Mouse (Mus musculus) right cerebral cortex, postnatal 14 days (tissue): ENCODE data around the gene Agbl4.
"Not testable (repeated sequence)": the region's sequence is repeated elsewhere in the genome, so short reads cannot be mapped to it uniquely, and the experiment has no call there.

Experiments
- DNase-seq: peaks from one replicate; pipeline ENCODE4 v3.0.0; 2022

The Agbl4 gene

DNA sequence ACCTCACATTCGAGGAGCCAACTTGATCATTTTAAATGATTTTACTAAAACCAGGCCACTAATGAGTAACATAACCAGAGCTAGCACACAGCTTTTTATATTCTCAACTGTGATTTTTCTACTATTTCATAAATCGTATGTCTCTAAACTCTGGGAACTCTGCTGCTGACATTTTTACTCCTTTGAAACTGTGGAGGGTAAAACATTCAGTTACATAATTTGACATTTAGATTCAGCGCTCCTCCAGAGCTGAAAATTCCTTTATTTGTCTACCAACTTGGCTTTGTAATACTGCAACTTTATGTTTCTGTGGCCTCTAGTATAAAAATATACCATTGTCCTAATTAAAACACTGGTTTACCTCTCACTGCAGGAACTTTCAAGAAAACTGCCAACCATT lies 523.6 kb downstream of the Agbl4 start:
- no peak for DNase-seq

DNA sequence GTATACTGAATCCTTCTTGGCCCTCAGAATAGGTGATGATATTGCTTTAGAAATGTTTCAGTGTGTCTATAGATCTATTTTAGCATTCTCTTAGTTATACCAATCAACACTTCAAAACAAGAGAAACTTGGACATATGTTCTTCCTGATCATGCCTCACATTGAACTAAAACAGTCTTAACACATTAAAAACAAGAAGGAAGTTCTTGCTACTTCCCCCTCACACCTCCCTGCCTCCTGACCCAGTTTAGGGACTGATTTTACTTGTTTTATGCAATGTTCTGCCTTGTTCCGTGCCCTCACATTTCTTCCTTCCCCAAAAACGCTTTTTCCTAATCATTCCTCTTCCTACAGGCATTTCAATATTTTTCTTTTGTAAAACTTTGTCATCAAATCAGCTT lies 604.2 kb downstream of the Agbl4 start:
- no peak for DNase-seq

DNA sequence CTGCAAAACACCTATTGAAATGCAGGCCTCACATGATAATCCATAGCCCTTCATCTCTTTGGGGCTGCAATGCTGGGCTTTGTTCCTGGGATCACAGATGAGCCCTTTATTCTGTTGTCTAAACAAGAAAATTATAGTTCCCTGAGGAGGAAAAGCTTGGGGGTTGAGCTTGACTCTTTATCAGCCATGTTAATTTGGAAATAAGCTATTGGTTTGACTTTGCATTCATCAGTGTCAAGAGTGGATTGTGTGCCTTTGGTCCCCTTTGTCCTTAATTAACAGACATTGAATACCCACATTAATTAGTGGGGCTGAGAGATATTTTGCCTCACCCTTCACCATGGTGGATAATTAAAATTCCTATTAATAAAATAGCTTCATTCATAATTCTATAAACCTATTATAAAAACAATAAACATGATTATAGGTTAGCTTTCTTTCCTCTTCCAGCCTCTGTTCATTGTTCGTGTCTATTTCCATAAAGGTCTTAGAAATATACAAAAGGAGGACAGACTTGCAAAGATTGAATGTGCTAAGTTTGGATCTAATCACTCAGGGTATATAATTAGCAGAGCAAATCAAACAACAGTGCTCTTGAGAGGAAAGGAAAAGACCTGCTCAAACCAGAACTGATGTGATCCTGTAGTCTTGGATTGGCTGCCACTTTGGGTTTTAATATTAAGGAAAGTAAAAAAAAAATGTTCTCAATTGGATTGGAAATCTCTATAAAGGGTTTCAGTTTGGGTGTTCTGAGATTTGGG lies 607.4 kb downstream of the Agbl4 start:
- DNase-seq = no peak

DNA sequence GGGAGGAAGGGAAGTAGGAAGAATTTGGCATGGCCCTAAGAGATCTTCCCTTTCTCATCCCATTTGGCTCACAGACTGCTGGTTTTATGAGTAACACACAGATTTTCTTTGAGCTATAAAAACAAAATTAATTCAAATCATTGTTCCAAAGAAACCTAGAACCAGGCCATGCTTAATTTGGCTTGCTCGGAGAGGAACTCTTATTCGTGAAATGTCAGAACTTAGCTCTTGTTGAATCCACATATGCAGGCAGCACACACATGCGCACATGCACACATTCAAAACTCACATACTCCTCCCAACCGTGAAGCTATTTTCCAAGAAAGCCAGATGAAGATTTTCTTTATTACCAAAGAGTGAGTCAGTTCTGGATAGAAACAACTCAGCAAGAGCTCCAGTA lies 621.9 kb downstream of the Agbl4 start:
- DNase-seq = no peak

DNA sequence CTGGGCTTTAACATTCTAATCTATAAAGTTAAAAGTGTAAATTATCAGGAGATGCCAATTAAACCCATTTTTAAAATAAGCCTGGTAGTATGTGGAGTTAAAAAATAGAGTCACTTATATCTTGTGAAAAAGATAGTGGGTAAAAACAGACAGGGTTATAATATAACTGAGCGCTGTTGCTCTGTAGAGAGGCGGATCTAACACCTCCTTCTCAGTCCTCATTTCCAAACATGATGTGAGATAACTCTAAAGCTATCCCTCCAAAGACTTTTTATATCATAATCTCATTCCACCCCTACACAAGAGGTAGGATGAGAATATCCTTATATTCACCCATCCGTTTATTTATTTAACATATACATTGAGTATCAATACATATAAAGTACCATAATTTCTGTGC lies 669.9 kb downstream of the Agbl4 start:
- DNase-seq = no peak

DNA sequence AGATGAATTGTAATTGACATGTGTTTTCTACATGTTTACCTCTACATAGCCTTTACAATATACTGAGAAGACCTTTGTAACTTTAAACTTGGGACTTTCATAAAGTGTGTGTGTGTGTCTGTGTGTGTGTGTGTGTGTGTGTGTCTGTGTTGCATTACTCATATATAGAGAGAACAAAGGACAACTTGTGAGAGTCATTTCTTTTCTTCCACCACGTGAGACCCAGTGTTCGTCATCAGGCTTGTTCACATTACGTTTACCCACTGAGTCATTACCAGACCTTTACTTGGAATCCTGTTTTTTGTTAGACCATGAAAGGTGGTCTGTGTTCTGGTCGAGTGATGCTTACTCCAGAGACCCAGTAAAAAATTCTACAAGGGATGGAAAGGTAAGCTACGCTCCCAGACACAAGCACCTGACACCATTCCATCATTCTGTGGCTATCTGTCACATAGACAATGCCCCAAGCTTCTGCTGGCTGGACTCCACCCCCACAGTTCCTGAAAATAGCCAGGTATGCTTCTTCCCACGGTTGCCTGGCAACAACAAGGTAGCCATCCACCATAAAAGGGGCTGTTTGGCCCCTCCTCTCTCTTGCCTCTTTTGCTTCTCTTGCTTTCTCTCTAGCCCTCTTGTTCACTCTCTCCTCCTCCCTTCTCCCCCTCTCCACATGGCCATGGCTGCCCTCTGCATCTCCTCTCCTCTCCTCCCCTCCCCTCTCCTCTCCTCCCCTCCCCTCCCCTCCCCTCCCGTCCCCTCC lies 676.5 kb downstream of the Agbl4 start:
- no peak for DNase-seq

DNA sequence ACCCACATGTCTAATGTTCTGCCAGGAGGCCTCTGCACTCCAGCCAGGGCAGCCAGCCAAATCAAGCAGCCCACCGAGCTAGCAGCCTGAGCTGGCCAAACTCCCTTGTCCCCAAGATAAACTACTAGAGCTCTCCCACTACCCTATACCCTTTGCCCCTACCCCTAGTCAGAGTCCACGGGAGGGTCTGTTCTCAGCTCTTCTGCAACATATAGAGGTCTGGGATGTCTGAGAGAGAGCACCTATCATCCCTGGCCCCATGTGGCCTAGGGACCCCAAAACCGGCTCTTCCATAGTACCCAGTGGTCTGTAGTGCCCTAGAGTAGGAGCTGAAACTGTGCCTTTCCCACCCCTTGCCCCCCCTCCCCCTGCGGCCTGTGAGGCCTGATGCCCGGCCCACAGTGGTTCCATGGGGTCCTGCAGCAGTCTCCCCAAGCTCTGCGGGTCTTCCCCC lies 677.3 kb downstream of the Agbl4 start:
- no peak for DNase-seq

DNA sequence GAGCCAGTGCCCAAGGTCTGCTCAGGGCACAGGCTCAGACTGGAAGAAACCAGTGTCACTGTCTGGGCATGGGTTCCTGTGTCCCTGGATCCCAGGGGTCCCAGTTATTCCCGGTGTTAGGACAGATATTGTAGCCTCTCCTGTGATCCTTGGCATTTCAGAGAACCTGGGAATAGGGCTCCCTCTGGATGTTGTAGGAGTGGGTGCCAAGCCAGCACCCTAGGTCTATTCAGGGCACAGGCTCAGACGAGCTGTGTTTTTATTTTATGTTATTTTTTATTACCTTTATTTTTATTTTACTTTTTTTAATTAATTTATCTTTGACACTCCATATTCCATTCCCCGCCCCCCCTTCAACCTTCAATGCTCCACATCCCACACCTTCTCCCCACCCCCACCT lies 680.3 kb downstream of the Agbl4 start:
- DNase-seq = no peak

DNA sequence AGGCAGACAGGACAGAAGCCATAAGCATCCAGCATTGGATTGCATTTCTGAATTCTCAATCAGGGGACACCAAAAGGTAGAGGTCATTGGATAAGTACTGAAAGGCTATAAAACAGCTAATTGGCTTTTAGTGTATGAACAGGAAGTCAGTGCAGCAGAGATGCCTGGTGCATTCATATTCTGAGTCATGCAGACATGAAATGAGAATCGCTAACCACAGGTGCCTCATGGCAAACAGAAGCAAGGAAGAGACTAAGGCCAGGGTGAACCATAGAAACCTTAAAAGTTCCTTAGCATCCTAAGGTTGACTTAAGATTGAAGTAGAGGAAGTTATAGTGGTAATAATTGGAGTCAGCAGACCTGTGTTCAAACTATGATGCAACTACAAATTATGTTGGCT lies 687.9 kb downstream of the Agbl4 start:
- DNase-seq = no peak

DNA sequence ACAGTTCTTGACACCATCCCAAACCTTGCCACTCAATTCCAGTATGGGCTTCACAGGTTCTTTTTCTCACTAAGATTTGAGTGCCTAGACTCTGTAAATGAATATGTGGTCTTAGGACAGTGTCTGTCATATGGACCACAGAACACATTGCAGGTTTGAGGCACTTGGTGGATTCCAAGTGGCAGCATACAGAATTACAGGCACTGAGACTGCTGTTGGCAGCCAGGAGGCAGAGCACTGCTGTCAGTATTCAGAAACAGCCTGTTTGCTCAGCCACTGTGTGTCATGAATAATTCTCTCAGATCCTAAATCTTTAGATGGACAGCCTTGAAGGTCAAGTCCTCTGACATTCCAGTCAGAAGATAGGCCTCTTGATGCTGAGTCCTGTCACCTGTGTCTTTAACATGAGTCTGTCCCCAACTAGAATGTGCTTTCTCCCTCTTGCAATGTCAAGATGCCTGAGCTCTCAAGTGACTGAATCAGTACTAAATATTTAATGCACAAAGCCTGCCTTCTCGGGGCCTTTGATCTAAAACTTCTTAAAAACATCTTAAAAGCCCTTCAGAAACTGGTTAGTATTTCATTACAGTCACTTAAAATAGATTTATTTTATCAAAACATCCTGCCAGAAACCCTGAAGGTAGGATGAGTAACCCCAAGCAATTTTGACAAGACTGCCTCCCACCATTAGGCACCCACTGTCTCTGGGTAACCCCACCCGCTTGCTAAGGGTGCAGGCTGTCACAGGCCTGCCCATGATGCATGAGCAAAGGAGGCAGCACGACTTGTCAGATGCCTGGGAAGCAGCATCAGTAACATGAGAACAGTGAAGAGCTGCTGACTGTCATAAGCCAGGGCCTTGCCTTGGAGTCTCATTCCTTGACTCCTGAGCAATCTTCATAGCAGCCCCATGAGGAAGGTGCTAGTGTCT lies 739.0 kb downstream of the Agbl4 start:
- DNase-seq = no peak

DNA sequence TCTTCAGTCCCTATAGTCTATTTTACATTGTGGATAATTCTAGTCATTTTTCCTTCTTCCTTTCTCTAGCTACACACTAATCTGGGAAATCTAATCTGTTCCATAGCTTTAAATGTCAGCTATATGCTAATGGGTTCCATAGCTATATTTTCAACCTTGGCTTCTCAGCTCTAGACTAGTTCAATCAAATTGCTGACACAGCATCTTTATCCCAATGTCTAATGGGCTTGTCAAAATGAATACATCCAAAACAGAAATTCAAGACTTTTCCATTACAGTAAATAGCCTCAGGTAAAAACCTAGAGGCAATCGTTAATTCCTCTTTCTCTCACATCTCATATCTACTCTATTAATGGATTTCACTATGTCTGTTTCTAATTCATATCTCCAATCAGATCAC lies 750.3 kb downstream of the Agbl4 start:
- DNase-seq = no peak

DNA sequence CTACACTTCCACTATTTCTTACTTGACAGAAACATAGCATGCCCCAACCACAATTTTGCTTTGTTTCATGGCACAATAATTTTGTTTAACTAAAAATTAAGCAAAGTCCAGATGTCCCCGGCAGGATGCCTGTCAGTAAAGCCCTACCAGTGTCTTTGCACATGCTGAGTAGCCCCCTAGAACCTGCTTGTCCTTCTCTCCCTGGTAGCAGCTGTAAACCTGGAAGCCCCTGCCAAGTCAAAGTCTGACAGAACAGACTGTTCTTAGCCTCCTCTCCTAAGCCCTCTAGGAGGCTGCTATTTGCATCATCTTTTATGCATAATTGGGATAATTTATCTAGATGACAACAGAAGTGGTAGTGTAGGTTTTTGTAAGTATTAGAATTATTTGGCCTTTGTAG lies 758.4 kb downstream of the Agbl4 start:
- DNase-seq = no peak

DNA sequence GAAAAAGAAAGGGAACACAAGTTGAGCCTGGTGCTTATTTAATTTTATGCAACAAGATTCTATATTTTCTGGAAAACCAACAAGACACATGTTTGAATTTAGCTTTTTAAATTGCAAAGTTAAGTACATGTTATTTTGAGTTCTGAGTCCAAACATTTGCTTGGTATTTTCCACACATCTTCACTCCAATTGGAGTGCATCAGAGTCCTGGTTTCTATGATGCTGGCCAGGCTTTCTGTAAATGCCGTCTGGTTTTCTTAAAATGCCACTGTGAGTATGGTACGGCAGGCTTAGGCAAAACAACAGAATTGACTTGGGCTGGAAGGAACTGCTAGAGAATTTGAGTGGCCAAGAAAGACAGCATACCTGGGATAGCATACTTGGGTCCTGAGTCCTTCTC lies 784.0 kb downstream of the Agbl4 start:
- DNase-seq = no peak

DNA sequence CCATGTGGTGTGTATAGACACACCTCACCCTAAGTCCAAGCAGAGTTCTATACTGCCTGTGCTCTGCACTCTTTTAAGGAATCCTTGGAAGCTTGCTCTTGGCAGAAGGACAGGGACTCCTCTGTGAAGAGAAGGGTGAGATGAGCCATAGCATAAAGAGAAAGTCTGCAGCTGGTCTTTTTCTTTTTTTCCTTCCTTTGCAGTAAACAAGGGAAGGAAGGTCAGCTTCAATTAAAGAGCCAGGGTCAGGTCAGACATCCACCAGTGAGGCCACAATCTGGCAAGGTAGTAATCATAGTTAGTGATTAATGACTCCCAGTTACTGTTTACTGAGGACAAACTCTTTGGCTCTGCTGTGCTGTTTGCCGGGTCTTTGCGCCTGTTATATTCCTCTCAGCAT lies 802.6 kb downstream of the Agbl4 start:
- no peak for DNase-seq

DNA sequence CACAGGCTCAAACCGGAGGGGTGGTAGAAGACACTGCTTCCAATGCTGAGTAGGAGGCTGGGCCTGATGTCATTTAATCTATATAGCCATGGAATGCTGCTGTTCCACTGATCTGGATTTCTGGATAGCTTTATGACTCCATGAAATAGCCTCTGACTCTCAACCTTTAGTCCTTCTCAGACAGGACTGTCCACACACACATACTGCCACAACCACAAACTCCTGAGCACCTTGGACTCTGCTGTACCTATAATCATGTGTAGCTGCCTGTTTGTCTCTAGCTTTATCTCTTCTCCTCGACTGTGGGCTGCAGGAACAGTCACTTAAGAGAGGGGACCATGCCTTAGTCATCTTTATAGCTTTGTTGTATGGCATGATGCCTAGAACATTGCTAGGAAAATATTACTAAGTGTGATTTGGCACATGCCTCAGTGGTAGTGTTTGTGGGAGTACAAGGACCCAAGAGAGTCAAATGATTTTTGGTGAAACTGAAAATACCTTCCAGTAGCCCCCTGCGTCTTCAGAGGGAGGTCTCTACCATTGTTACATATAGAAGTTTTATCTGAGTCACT lies 817.8 kb downstream of the Agbl4 start:
- DNase-seq = no peak

DNA sequence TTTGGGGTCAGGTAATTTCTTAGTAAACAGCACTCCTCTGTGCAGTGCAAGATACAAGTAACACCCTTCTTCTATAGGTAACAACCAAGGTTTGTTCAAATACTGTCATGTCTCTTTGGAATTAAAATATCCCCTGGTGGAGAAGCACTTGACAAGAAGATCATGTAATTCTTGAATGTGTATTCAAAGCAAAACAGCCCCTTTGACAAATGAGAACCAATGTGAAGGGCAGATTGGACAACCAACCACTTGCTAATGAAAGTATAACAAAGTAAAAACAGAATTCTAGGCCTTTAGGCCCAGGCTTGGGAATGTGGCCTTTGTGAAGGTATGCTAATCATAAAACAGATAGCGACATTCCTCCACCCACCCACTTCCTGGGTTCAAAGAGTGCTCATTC lies 821.6 kb downstream of the Agbl4 start:
- not testable (repeated sequence) for DNase-seq

DNA sequence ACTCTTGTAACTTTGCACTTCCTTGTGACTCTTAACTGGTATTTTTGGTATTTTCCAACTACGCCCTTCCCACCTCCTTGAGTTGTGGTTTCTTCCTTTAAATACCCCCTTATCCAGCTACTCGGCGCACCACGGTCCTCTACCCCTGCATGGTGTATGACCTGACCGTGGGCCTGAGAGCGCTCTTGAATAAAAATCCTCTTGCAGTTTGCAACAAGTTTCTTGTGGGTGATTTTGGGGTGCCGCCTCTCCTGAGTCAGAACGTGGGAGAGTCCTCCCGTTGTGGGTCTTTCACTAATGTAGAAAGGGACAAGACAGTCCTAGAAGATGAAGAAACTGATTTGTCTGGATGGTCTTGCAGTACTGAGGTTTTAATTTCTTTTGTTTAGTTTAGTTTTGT lies 822.1 kb downstream of the Agbl4 start:
- DNase-seq = not testable (repeated sequence)

DNA sequence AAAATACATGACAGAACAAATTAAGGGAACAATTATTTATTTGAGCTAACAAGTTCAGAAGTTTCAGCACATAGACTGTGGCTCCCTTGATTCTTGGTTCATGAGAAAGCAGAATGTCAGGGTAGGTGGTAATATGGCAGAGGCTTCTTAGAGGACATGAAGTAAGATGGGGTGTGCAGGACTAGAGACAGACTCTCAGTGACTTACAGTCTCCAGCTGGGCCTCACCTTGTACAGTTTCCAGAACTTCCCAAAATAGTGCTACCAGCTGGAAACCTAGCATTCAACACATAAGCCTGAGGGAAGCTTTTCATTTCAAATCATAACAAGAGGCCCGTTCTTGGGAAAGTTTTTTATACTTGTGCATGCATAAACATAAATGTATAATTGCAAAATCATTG lies 836.4 kb downstream of the Agbl4 start:
- DNase-seq = no peak

DNA sequence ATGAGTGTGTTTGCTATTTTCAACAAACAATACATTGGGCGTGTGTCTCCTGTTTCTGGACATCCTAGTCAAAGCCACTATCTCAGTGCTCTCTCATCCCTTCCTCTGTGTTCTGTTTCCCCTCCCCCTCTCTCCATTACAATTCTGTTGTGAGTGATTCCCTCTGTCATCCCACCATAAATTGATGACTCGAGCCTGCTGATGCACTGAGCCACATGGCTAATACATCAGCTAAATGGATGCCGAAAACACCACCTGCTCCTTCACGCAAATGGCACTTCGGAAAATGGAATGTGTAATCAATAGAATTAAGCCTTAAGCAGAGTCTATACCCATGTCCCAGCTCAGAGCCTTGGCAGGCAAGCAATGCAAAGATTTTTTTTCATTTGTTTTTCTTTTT lies 854.5 kb downstream of the Agbl4 start:
- no peak for DNase-seq

DNA sequence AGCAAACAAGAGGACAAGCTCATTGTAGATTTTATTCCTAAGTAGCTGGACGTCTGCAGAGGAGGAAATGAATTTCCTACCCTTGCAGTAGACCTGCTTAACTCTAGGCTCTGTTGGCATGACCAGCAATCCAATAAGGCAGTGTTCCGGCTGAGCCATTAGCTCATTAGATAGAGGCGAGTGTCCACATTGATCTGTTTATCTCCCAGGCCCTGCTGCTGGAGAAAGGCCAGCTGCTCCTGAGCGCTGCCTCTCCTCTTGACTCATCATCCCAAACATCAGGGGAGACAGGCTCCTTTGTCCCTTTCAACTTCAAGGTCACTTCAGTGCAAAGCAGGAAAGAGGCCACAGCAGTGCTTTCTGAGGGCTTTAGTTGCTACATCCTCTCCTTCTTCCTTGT lies 858.0 kb downstream of the Agbl4 start:
- no peak for DNase-seq

DNA sequence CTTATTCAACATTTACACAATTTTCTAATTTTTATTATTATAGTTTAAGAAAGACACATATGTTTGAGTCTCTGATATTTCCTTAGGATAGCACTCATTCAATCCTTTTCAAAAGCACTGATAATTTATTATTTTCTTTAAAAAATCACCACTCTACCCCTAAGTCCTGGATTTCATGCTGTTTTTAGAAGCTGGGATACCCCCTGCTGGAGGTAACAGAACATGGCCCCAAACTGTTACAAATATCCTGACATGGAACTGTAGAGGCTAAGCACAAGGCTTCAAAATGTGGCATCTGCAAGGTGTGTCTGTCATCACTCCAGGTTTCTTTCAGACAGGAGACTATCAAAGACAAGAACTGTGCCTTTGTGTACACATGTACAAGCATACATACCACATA lies 859.5 kb downstream of the Agbl4 start:
- DNase-seq = no peak

DNA sequence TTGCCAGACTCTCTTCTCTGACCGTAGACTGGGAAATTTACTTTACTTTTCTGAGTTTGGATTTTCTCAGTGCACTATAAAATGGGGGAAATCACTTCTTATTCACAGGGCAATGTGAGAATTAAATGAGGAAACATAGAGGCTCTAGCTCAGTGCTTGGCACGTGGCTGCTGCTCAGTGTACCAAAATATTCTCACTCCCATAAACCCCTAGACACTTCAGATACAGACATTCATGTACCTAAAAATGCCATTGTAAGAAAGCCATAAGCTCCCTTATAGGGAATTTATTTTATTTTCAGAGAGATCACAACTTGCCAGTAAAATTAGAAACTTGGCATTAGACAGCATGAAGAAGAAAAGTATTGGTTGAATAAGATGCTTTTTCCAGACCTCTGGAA lies 883.5 kb downstream of the Agbl4 start:
- DNase-seq = no peak

DNA sequence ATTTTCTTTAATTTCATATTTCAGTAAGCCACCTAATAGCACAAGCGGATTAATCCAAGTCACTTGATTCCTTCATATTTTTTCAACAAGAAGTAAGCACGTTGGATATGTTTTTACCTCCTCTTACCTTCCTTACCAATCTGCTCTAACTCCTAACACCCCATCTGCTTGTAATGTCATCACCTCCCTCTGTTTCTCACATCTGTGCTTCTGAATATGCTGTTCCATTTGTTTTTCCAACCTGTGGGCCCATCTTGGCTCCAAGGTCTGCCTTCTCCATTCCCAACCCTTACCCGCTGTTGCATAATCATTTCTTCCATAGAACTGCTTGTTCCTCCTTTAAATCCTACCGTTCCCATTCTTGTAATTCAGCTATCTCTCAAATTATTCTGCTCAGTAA lies 884.4 kb downstream of the Agbl4 start:
- no peak for DNase-seq
